Mouse (Mus musculus) lung, embryonic 15.5 days (tissue): Measurements from ENCODE around the gene Arhgef3. TPM values are rescaled to one million over a fixed set of nuclear protein-coding genes. Genes with fewer than 3 reads are reported as not detected.

Experiments used
- ATAC-seq: fragments of 200-750 bp; cut with Nextera tagmentation; 2 replicates; pipeline ENCODE4 v1.8.0; 2017; ENCODE audit warnings: moderate number of reproducible peaks, borderline replicate concordance; ENCODE audit not compliant: low FRiP score, low TSS enrichment; ENCODE audit errors: extremely low read depth
- H3K27ac ChIP-seq: fragments of 300-500 bp; sonication (generic); 2 replicates; pipeline ENCODE4 v1.5.1; 2015; ENCODE audit warnings: moderate library complexity, mild to moderate bottlenecking, inconsistent platforms
- H3K27me3 ChIP-seq: fragments of 300-500 bp; sonication (generic); 2 replicates; pipeline ENCODE4 v1.6.1; 2015; ENCODE audit warnings: inconsistent platforms
- H3K36me3 ChIP-seq: fragments of 300-500 bp; sonication (generic); 2 replicates; pipeline ENCODE4 v1.6.1; 2015; ENCODE audit warnings: inconsistent platforms
- H3K4me1 ChIP-seq: fragments of 300-500 bp; sonication (generic); 2 replicates; pipeline ENCODE4 v1.6.1; 2015; ENCODE audit warnings: inconsistent platforms
- H3K4me2 ChIP-seq: fragments of 300-500 bp; sonication (generic); 2 replicates; pipeline ENCODE4 v1.6.1; 2015; ENCODE audit warnings: inconsistent platforms, mild to moderate bottlenecking, moderate library complexity
- H3K4me3 ChIP-seq: fragments of 300-500 bp; sonication (generic); 2 replicates; pipeline ENCODE4 v1.5.1; 2015; ENCODE audit warnings: mild to moderate bottlenecking, inconsistent platforms
- H3K9ac ChIP-seq: fragments of 300-500 bp; sonication (generic); 2 replicates; pipeline ENCODE4 v1.6.1; 2015; ENCODE audit warnings: inconsistent platforms
- H3K9me3 ChIP-seq: fragments of 300-500 bp; sonication (generic); 2 replicates; pipeline ENCODE4 v1.6.1; 2016; ENCODE audit warnings: inconsistent platforms
- WGBS: fragments of 180-500 bp; shearing (Covaris S2); methylation state at CpG from one replicate; pipeline ENCODE4 v1.1.7; 2015; 5-methylcytosine and 5-hydroxymethylcytosine counted together
- polyA plus RNA-seq: library from polyadenylated mRNA; unstranded; fragments of >200 nt; fragmentation: Nextera tagmentation; extraction: Ambion mirVana; gene quantifications from 2 replicates; pipeline ENCODE4 v1.2.1, GENCODE M21; 2015

Arhgef3 gene
- polyA plus RNA-seq, 1 experiment from 2014 or later: 10.9 TPM

GRCm38 (mm10) chr14:27115991-27116390 is 1.3 kb downstream of the Arhgef3 start:
- H3K27me3 ChIP-seq: peaks cover 40% of the 10 kb centered on the region
- no peak overlapping the region for H3K27ac ChIP-seq
- no peak overlapping the region for H3K4me3 ChIP-seq
- H3K9ac ChIP-seq: no peak overlapping the region
- WGBS: 55% methylated on average over 6 of the region's 6 CpGs
- no peaks in the 10 kb centered on the region for H3K36me3 ChIP-seq
- ATAC-seq: no peak
- H3K4me2 ChIP-seq: no peak overlapping the region
- no peaks in the 10 kb centered on the region for H3K9me3 ChIP-seq
- peaks cover 5% of the 10 kb centered on the region; the same call in 1 of the 2 replicates for H3K4me1 ChIP-seq

- Histone ChIP-seq H3K9ac (no peak overlapping the region), H3K4me2 (no peak overlapping the region), H3K4me3 (no peak overlapping the region), H3K9me3 (no peaks in the 10 kb centered on the region), H3K27me3 (peaks cover 40% of the 10 kb centered on the region), H3K27ac (no peak overlapping the region), H3K36me3 (no peaks in the 10 kb centered on the region), H3K4me1 (peaks cover 5% of the 10 kb centered on the region; the same call in 1 of the 2 replicates)
- no peak for ATAC-seq
- 76% methylated on average over 4 of the region's 4 CpGs for WGBS
Measured at GRCm38 (mm10) chr14:27116577-27117165, 2.0 kb downstream of the Arhgef3 start.

DNA sequence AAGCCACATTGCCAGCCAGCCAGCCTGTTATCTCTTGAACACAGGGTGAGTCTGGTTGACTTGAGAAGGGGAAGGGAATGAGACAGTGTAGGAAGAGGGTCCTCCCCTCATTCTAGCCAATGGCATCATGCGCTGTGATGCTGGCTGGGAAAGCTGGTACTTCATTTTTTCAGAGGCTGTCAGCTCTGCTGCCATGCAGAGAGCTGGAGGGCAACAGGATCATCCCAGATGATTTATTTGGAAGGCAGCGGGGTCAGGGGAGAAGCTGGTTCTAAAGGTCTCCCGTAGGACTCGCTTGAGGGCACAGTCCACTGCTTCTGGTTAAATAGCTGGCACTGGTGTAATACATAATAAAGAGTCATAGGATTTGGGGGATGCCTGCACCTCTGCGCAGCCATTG is 3.8 kb downstream of the Arhgef3 start:
- no peak for ATAC-seq
- peaks cover 39% of the 10 kb centered on the region for H3K27me3 ChIP-seq
- no peak overlapping the region for H3K9ac ChIP-seq
- H3K36me3 ChIP-seq: no peaks in the 10 kb centered on the region
- H3K4me3 ChIP-seq: no peak overlapping the region
- no peaks in the 10 kb centered on the region for H3K9me3 ChIP-seq
- H3K4me1 ChIP-seq: peaks cover 5% of the 10 kb centered on the region; the same call in 1 of the 2 replicates
- no peak overlapping the region for H3K27ac ChIP-seq
- 68% methylated on average over 5 of the region's 5 CpGs for WGBS
- H3K4me2 ChIP-seq: no peak overlapping the region

- H3K9me3 ChIP-seq: no peaks in the 10 kb centered on the region
- no peak overlapping the region for H3K27ac ChIP-seq
- H3K4me3 ChIP-seq: no peak overlapping the region
- peaks cover 9% of the 10 kb centered on the region; the same call in 1 of the 2 replicates for H3K27me3 ChIP-seq
- no peak for ATAC-seq
- H3K9ac ChIP-seq: no peak overlapping the region
- WGBS: 62% methylated on average over 3 of the region's 3 CpGs
- no peak overlapping the region for H3K4me2 ChIP-seq
- no peaks in the 10 kb centered on the region for H3K4me1 ChIP-seq
- no peaks in the 10 kb centered on the region for H3K36me3 ChIP-seq
Measured at GRCm38 (mm10) chr14:27122646-27123045, 7.9 kb downstream of the Arhgef3 start.

- no peak overlapping the region for H3K4me3 ChIP-seq
- H3K27me3 ChIP-seq: peaks cover under 1% of the 10 kb centered on the region; the same call in 1 of the 2 replicates
- no peak overlapping the region for H3K27ac ChIP-seq
- H3K4me2 ChIP-seq: no peak overlapping the region
- H3K36me3 ChIP-seq: no peaks in the 10 kb centered on the region
- WGBS: 58% methylated on average over 8 of the region's 8 CpGs
- H3K9me3 ChIP-seq: no peaks in the 10 kb centered on the region
- no peaks in the 10 kb centered on the region for H3K4me1 ChIP-seq
- no peak for ATAC-seq
- H3K9ac ChIP-seq: no peak overlapping the region
Measured at GRCm38 (mm10) chr14:27123543-27123942, 8.8 kb downstream of the Arhgef3 start.

DNA sequence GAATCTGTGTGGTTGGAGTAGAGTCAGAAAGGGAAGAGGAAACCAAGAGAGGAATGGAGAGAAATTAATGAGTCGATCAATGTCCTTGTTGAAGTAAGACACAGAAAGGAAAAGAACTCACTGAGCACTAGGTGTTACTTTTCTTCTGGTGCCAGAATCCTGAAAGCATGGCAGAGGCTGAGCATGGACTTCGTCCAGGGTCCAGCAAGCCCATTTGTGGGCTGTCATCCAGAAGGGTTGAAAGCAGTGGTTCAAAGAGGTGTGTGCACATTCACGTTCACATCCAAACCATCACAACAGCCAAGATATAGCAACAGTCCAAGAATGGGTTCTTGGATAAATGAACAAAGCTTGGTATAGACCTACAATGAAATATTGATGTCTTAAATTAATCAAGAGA is 15.3 kb downstream of the Arhgef3 start:
- Histone ChIP-seq H3K27me3 (no peaks in the 10 kb centered on the region), H3K4me2 (no peak overlapping the region), H3K9me3 (no peaks in the 10 kb centered on the region), H3K4me1 (no peaks in the 10 kb centered on the region), H3K36me3 (no peaks in the 10 kb centered on the region), H3K9ac (no peak overlapping the region), H3K4me3 (no peak overlapping the region), H3K27ac (no peak overlapping the region)
- ATAC-seq: no peak
- WGBS: 89% methylated on average over 3 of the region's 3 CpGs

GRCm38 (mm10) chr14:27130676-27131075 is 16.0 kb downstream of the Arhgef3 start:
- 67% methylated on average over 1 of the region's 1 CpGs for WGBS
- Histone ChIP-seq H3K4me3 (no peak overlapping the region), H3K4me2 (no peak overlapping the region), H3K4me1 (no peaks in the 10 kb centered on the region), H3K9me3 (no peaks in the 10 kb centered on the region), H3K27me3 (no peaks in the 10 kb centered on the region), H3K36me3 (no peaks in the 10 kb centered on the region), H3K9ac (no peak overlapping the region), H3K27ac (no peak overlapping the region)
- no peak for ATAC-seq

DNA sequence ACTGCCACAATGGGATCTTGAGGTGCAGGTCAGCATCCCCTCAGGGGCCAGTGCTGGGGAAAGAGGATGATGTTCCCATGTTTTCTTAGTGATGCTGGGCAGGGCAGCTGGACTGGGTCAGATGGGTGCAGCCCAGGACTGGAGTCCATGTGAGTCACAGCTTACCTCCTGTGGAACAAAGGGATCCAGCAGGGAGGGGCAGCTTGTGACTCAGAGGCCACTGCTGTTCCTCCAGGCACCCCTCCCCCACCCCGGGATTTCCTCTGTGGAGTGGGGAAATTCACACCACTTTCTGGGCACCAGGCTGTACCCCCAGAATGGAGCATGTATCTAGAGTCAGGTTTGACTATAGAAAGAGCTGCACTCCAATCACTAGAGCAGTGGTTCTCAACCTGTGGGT is 16.8 kb downstream of the Arhgef3 start:
- no peak overlapping the region for H3K9ac ChIP-seq
- ATAC-seq: no peak
- no peak overlapping the region for H3K4me3 ChIP-seq
- no peak overlapping the region for H3K4me2 ChIP-seq
- H3K27me3 ChIP-seq: no peaks in the 10 kb centered on the region
- no peak overlapping the region for H3K27ac ChIP-seq
- no peaks in the 10 kb centered on the region for H3K9me3 ChIP-seq
- no peaks in the 10 kb centered on the region for H3K4me1 ChIP-seq
- WGBS: 61% methylated on average over 1 of the region's 1 CpGs
- H3K36me3 ChIP-seq: no peaks in the 10 kb centered on the region

DNA sequence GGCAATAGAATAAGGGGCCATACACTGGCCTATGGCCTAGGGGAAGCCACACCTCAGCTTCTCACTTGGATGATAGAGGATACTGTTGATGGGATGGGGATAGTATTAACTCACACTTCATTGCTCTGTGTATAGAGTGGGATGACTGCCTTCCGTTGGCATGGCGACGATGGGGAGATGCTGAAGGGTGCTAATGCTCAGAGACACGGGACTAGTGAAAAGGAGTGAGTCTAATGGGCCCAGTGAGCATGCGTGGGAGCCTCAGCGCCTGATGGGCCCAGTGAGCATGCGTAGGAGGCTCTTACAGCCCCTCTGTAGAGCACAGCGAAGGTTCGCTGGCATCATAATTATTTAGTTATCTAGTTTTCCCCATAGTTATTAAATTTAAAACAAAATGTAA is 24.2 kb downstream of the Arhgef3 start:
- no peak for ATAC-seq
- H3K4me3 ChIP-seq: no peak overlapping the region
- 91% methylated on average over 9 of the region's 9 CpGs for WGBS
- no peaks in the 10 kb centered on the region for H3K27me3 ChIP-seq
- no peaks in the 10 kb centered on the region for H3K4me1 ChIP-seq
- H3K36me3 ChIP-seq: no peaks in the 10 kb centered on the region
- H3K27ac ChIP-seq: no peak overlapping the region
- no peak overlapping the region for H3K4me2 ChIP-seq
- no peaks in the 10 kb centered on the region for H3K9me3 ChIP-seq
- H3K9ac ChIP-seq: no peak overlapping the region

GRCm38 (mm10) chr14:27139968-27140367 is 25.3 kb downstream of the Arhgef3 start:
- ATAC-seq: no peak
- Histone ChIP-seq H3K9ac (no peak overlapping the region), H3K9me3 (no peaks in the 10 kb centered on the region), H3K27me3 (no peaks in the 10 kb centered on the region), H3K4me2 (no peak overlapping the region), H3K36me3 (no peaks in the 10 kb centered on the region), H3K27ac (no peak overlapping the region), H3K4me3 (no peak overlapping the region), H3K4me1 (no peaks in the 10 kb centered on the region)
- 87% methylated on average over 3 of the region's 3 CpGs for WGBS

DNA sequence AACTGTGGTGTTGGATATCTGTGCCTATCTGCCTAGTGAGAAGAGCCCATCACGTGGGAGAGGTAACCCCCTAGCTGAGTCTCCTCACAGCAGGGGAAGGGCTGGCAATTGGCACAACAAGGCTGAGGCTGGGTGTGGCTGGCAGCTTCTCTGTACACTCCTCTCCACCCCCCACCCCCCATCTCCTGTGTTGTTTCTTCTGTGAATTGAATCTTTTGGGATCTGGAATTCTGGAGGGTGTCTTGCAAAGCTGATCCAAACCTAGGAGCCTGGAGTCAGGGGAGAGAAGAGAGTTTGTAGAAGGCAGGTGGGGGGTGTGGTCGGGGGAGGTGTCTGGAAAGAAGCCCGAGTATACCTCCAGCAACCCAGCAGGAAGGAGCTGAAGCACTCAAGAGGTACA is 26.8 kb downstream of the Arhgef3 start:
- ATAC-seq: no peak
- no peak overlapping the region for H3K9ac ChIP-seq
- H3K4me3 ChIP-seq: no peak overlapping the region
- no peaks in the 10 kb centered on the region for H3K27me3 ChIP-seq
- H3K9me3 ChIP-seq: no peaks in the 10 kb centered on the region
- no peak overlapping the region for H3K4me2 ChIP-seq
- no peaks in the 10 kb centered on the region for H3K4me1 ChIP-seq
- no peak overlapping the region for H3K27ac ChIP-seq
- 19% methylated on average over 3 of the region's 3 CpGs for WGBS
- H3K36me3 ChIP-seq: no peaks in the 10 kb centered on the region

DNA sequence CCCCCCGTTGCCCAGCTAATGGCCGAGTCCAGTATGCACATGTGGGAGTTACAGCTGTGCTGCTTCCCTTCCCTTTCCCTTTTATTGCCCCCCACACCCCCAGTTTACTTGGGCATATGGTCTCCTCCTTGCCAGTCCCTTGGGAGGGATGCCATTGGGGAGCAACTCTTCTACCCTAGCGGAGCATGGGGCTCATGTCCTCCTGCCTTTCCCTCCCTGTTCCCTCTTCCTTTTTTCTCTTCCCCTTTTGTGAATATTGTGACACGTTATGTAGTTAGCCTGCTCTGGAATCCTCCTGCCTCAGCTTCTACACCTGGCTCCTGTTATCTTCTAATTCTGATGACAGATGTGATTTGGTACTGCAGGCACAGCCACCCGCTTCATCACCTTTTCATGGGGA is 28.0 kb downstream of the Arhgef3 start:
- 82% methylated on average over 5 of the region's 5 CpGs for WGBS
- H3K9ac ChIP-seq: no peak overlapping the region

More for the DNA sequence above, 28.0 kb downstream of the Arhgef3 start:
- no peak for ATAC-seq
- no peak overlapping the region for H3K27ac ChIP-seq
- no peaks in the 10 kb centered on the region for H3K9me3 ChIP-seq
- no peaks in the 10 kb centered on the region for H3K27me3 ChIP-seq
- no peak overlapping the region for H3K4me2 ChIP-seq
- H3K4me3 ChIP-seq: no peak overlapping the region
- no peaks in the 10 kb centered on the region for H3K36me3 ChIP-seq
- H3K4me1 ChIP-seq: no peaks in the 10 kb centered on the region
